Mouse (Mus musculus): ENCODE results near the gene Med28. TPM values are rescaled to one million over a fixed set of nuclear protein-coding genes. Genes with fewer than 3 reads are reported as not detected.

Gene Med28
- total RNA-seq, 2 experiments from 2014 or later: 93.5 to 97.8 TPM

Other genes starting within 250 kb of the Med28 start
- gene Qdpr, start 70.0 kb upstream of the Med28 start, total RNA-seq (2021): 100 to 1,000 TPM; 101 to 104 TPM
- under 1 TPM; 0.37 to 0.53 TPM for gene Clrn2, start 66.5 kb upstream of the Med28 start, total RNA-seq (2021)
- 10 to 100 TPM; 44.0 to 46.3 TPM for gene Lap3, start 26.9 kb upstream of the Med28 start, total RNA-seq (2021)
- 10 to 100 TPM in 1 of 2 experiments, 1 to 10 TPM in 1; 7.1 to 11.8 TPM for gene Fam184b, start 119.4 kb downstream of the Med28 start, total RNA-seq (2021)
- gene Ncapg, start 149.7 kb downstream of the Med28 start, total RNA-seq (2021): under 1 TPM; 0.50 to 0.64 TPM